Mouse (Mus musculus): ENCODE measurements around the gene Prkar1a.

DNA sequence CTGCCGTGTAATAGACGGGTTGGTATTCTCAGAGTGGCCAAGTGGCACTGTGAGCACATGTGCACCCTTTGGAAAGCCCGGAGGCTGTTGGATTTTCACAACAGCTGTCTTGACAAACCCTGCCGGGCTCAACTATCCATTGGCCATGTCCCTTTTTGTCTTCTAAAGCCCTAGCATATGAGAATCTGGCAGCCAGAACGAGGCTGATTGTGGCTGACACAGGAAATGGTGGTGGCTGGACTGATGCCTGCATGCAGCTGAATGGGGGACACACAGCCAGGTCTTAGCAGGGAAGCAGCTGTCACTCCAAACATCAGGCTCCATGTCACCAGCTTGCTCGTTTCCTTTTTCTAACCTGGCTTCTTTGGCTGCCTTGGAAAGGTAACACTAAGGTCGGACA, 695 bp upstream of the Prkar1a start:
- TF ChIP-seq CTCF (IDR thresholded peaks at IDR 0.05) (no peak), EP300 (IDR thresholded peaks at IDR 0.05; ENCODE audit: insufficient read depth, low read depth, low read length) (0 out of 2 replicates have a peak, but pooled peaks have one; percentile 11), POLR2A (IDR thresholded peaks at IDR 0.05; ENCODE audit: insufficient read depth, low read depth, low read length) (no peak)
